Mouse (Mus musculus): ENCODE measurements at regions not wholly inside any gene's neighbourhood (a gene's known extent, or its start where the extent isn't known, plus 50 kb on each side); places are given as distances from the start of the nearest gene placed in this dataset.

- no peak for ATAC-seq
Observed at GRCm38 (mm10) chrX:131901121-131901895, 1787.5 kb downstream of the Pcdh19 start.

GRCm38 (mm10) chrX:131885092-131885491 is 1803.7 kb downstream of the Pcdh19 start:
- H3K4me1 ChIP-seq (ENCODE audit: control insufficient read depth, insufficient read depth, low read length): no peaks in the 10 kb centered on the region
- ATAC-seq (no peak), DNase-seq (ENCODE audit: low spot score) (no peak)

More at GRCm38 (mm10) chrX:131901121-131901895, 1787.5 kb downstream of the Pcdh19 start:
- Histone ChIP-seq H3K27me3 (replicated peaks; ENCODE audit: control insufficient read depth, insufficient read depth, low read length) (no peaks in the 10 kb centered on the region), H3K4me2 (ENCODE audit: low read length) (no peak overlapping the region), H3K36me3 (ENCODE audit: control insufficient read depth, insufficient read depth, low read length) (no peaks in the 10 kb centered on the region), H3K9me3 (replicated peaks; ENCODE audit: control insufficient read depth, low read length) (no peaks in the 10 kb centered on the region), H3K27ac (ENCODE audit: low read depth, low read length) (no peak overlapping the region), H3K4me1 (ENCODE audit: control insufficient read depth, insufficient read depth, low read length) (no peaks in the 10 kb centered on the region), H3K9ac (ENCODE audit: low read length) (no peak overlapping the region), H3K4me3 (ENCODE audit: low read depth, low read length) (no peak overlapping the region)
- 83% methylated on average over 4 of the region's 4 CpGs for WGBS
- DNase-seq (ENCODE audit: low spot score): peak; percentile 2

More at GRCm38 (mm10) chrX:131885092-131885491, 1803.7 kb downstream of the Pcdh19 start:
- H3K27me3 ChIP-seq (replicated peaks; ENCODE audit: control insufficient read depth, insufficient read depth, low read length): no peaks in the 10 kb centered on the region
- no peak overlapping the region for H3K4me3 ChIP-seq (ENCODE audit: low read depth, low read length)
- no peaks in the 10 kb centered on the region for H3K9me3 ChIP-seq (replicated peaks; ENCODE audit: control insufficient read depth, low read length)
- H3K27ac ChIP-seq (ENCODE audit: low read depth, low read length): no peak overlapping the region
- no peaks in the 10 kb centered on the region for H3K36me3 ChIP-seq (ENCODE audit: control insufficient read depth, insufficient read depth, low read length)
- H3K9ac ChIP-seq (ENCODE audit: low read length): no peak overlapping the region
- H3K4me2 ChIP-seq (ENCODE audit: low read length): no peak overlapping the region
- WGBS: 89% methylated on average over 1 of the region's 1 CpGs
